Mouse (Mus musculus): Measurements from ENCODE around the gene Eno2. TPM values are rescaled to one million over a fixed set of nuclear protein-coding genes. Genes with fewer than 3 reads are reported as not detected.

Gene Eno2
- 0.29 and 0.42 TPM in 2 replicates for polyA plus RNA-seq (2012; rRNA removed)

DNA sequence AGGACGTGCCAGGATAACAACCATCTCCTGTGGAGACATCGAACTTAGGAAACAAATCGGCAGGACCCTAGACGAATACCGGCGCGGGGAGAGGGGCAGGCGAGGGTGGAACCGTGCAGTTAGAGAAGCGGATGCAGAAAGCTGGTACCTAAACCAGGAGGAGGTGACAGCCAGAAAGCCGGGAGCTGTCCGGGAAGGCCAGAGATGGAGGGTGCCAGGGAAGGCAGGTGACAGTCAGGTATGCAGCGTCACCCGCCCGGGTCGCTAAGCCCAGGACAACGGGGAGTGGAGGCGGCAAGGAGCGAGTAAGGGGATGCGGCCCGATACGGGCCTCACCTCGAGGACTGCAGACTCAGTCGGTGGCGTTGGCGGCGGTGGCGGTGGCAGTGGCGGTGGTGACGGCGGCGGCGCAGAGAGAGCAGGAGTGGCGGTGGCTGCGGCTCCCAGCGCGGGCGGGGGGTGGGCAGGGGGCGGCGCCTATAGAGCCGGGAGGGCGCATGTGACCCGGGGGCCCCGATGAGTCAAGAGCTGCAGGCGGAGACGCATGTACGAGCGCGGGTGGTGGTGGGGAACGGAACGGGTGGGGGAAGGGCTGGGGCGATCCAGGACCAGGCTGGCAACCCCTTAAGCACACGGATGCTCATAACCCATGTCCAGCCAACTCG lies at the start of gene Eno2:
Gene Eno2 (minus strand): TSS at position 573 of the 665 bp plus-strand sequence.

DNA sequence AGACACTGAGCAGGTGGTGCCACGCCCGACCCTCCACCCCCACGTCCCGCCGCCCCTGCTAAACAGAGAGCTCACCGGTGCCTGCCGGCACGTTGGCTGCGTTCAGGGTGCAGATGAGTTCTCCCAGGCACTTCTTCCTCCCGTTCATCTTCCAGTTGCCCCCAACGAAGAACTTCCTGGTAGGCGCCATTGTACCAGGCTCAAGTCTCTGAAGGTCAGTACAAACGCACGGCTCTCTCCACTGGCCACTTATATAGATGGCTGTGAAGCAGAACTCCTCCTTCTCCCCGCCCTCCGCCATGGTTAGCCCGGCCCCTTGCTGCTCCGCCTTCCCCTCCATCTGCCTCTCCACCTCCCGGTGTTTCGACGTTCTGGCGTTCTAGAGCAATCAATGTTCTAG lies 44.5 kb upstream of the Eno2 start, which contains the start of gene Tpi1:
Gene Tpi1 (minus strand): TSS at position 364 of the 400 bp plus-strand sequence.

DNA sequence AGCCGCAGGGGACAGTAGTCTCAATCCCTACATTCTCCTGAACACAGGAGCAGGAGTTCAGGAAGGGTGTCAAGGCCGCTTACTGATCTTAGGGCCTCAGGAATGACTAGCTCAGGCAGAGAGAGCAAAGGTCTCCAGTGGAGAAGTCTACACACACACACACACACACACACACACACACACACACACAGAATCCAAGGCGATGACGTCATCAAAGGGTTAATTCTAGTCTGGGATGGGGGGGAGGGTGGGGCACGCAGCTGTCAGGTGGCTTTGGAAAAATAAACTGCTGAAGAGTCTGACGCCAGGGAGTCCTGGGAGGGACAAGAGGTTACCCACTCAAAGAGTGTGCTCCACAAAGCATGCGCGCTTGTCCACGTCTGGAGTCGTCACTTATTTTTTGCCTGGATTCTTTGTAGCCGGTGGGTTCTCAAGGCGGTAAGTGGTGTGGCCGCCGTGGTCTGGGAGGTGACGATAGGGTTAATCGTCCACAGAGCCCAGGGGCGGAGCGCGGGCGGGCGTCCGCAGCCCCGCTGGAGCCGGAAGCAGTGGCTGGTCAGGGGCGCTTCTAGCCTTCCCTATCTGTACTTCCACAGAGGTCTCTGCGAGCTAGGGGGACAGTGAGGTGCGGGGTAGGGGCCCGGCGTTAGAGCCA lies 39.0 kb upstream of the Eno2 start, which contains the start of gene Spsb2:
Gene Spsb2 (plus strand): TSS at position 304 of the 655 bp plus-strand sequence.

GRCm38 (mm10) chr6:124779222-124779983 lies 9.9 kb upstream of the Eno2 start, which contains the start of gene Lrrc23:
TSS of gene Lrrc23 (minus strand) at chr6:124779727.

DNA sequence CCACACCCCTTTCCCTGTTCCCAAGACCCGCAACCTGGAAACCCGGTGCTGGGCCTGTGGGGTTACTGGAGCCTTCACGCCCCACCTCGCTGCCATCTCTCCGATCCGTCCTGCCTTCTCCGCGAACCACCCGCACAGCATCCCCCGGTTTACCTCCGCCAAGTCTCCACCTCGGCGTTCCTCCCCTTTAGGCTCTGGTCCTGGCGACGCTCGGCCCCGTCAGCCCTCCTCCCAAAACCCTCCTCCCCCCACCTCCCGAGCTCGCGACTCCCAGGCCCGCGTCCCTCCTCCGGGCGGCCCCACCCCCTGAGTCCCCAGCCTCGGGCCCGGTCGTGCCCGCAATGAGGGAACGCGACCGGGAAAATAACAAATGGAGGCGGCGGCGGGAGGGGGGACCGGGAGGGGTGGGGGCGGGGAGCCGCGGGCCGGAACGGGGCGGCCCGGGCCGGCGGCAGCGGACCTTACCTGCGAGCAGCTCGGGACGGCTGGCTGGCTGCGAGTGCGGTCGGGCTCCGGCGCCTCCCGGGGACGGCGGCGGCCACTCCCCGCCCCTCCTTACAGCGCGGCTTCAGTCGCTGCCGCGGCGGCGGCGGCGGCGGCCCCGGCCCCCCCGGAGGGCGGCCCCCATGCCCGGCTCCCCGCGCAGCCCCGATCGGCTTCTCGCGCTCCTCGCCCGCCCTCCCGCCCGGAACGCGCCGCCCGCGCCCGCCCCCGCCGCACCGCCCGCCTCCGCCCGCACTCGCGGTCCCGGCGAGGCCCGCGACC lies 13.5 kb downstream of the Eno2 start, which contains the start of the genes Gm45234 and Atn1:
Gene Gm45234 (minus strand): TSS at position 191 of the 765 bp plus-strand sequence.
Gene Atn1 (minus strand): TSS at position 694 of the 765 bp plus-strand sequence.

DNA sequence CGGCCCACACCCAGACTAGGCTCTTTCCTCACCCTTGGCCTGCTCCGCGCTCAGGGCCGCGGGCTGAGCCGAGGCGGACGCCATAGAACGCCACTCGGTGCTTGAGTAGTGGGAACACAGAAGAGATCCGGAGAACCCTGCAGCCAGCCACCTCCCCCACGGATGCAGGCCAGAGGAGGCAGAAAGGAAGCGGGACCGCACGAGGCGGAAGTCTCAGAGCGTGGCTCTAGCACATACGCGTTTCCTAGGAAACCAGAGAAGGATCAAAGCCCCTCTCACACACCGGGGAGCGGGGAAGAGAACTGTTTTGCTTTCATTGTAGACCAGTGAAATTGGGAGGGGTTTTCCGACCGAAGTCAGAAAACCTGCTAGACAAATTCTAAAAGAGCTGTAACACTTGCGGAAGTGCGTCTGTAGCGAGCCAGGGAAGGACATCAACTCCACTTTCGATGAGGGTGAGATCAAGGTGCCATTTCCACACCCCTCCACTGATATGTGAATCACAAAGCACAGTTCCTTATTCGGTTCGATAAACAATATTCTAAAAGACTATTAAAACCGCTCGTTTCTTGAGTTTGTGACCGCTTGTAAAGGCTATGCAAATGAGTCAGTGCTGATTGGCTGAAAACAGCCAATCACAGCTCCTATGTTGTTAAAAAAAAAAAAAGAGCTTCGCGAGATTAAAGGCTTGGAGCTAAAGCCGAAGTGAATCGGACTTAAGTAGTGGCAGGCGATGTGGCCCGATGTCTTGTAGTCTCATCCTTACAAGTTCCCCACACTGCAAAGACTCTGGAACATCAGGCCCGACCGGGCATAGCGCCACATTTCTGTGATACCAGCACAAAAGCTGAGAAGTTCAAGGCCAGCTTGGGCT lies 28.3 kb downstream of the Eno2 start, which contains the start of gene Grcc10:
Gene Grcc10 (minus strand): TSS at position 487 of the 874 bp plus-strand sequence.

GRCm38 (mm10) chr6:124738511-124739023 lies 30.9 kb downstream of the Eno2 start, which contains the start of gene Ptpn6:
TSS of gene Ptpn6 (minus strand) at chr6:124738714.

GRCm38 (mm10) chr6:124711824-124712782 lies 57.4 kb downstream of the Eno2 start, which contains the start of the genes Emg1 and Phb2:
TSS of gene Emg1 (minus strand) at chr6:124712178.
TSS of gene Phb2 (plus strand) at chr6:124712336.

Other genes with a start within 250 kb of the Eno2 start
- 152 and 156 TPM in 2 replicates for gene C1s1, start 227.3 kb downstream of the Eno2 start, polyA plus RNA-seq (2012; rRNA removed)
- gene C1rb, start 199.4 kb downstream of the Eno2 start, polyA plus RNA-seq (2012; rRNA removed), result not detected in 2 replicates
- gene C1s2, start 133.6 kb downstream of the Eno2 start, polyA plus RNA-seq (2012; rRNA removed), result 0.01 TPM in 1 of 2 replicates, not detected in the other
- gene Lpcat3, start 106.6 kb downstream of the Eno2 start, polyA plus RNA-seq (2012; rRNA removed), result 144 and 183 TPM in 2 replicates
- 72.1 and 82.3 TPM in 2 replicates for gene Emg1, start 57.5 kb downstream of the Eno2 start, polyA plus RNA-seq (2012; rRNA removed)
- gene Phb2, start 57.3 kb downstream of the Eno2 start, polyA plus RNA-seq (2012; rRNA removed), result 119 and 130 TPM in 2 replicates
- gene Ptpn6, start 31.0 kb downstream of the Eno2 start, polyA plus RNA-seq (2012; rRNA removed), result 33.5 and 37.1 TPM in 2 replicates
- gene Grcc10, start 28.3 kb downstream of the Eno2 start, polyA plus RNA-seq (2012; rRNA removed), result 75.8 and 79.2 TPM in 2 replicates
- gene Gm45234, start 13.7 kb downstream of the Eno2 start, polyA plus RNA-seq (2012; rRNA removed), result not detected in 2 replicates
- 2.4 and 3.4 TPM in 2 replicates for gene Atn1, start 13.1 kb downstream of the Eno2 start, polyA plus RNA-seq (2012; rRNA removed)
- 0.05 and 0.06 TPM in 2 replicates for gene Lrrc23, start 10.1 kb upstream of the Eno2 start, polyA plus RNA-seq (2012; rRNA removed)
- 6.0 and 6.8 TPM in 2 replicates for gene Spsb2, start 39.0 kb upstream of the Eno2 start, polyA plus RNA-seq (2012; rRNA removed)
- gene Tpi1, start 44.6 kb upstream of the Eno2 start, polyA plus RNA-seq (2012; rRNA removed), result 397 and 428 TPM in 2 replicates
- gene Usp5, start 59.8 kb upstream of the Eno2 start, polyA plus RNA-seq (2012; rRNA removed), result 23.8 and 25.3 TPM in 2 replicates
- 76.5 and 80.3 TPM in 2 replicates for gene Cdca3, start 59.9 kb upstream of the Eno2 start, polyA plus RNA-seq (2012; rRNA removed)
- gene Gnb3, start 70.6 kb upstream of the Eno2 start, polyA plus RNA-seq (2012; rRNA removed), result 0.02 and 0.03 TPM in 2 replicates
- 3.8 and 3.9 TPM in 2 replicates for gene P3h3, start 88.1 kb upstream of the Eno2 start, polyA plus RNA-seq (2012; rRNA removed)
- gene Gpr162, start 94.3 kb upstream of the Eno2 start, polyA plus RNA-seq (2012; rRNA removed), result 0.04 and 0.06 TPM in 2 replicates
- gene Cd4, start 118.5 kb upstream of the Eno2 start, polyA plus RNA-seq (2012; rRNA removed), result 0.17 and 0.19 TPM in 2 replicates
- gene Lag3, start 142.0 kb upstream of the Eno2 start, polyA plus RNA-seq (2012; rRNA removed), result 0.14 and 0.20 TPM in 2 replicates
- gene Ptms, start 150.4 kb upstream of the Eno2 start, polyA plus RNA-seq (2012; rRNA removed), result 162 TPM in 2 replicates
- gene Mlf2, start 161.7 kb upstream of the Eno2 start, polyA plus RNA-seq (2012; rRNA removed), result 101 and 113 TPM in 2 replicates
- 58.9 and 63.0 TPM in 2 replicates for gene Cops7a, start 195.9 kb upstream of the Eno2 start, polyA plus RNA-seq (2012; rRNA removed)
- 0.04 and 0.06 TPM in 2 replicates for gene Pianp, start 227.0 kb upstream of the Eno2 start, polyA plus RNA-seq (2012; rRNA removed)
- 18.4 and 20.2 TPM in 2 replicates for gene Zfp384, start 239.5 kb upstream of the Eno2 start, polyA plus RNA-seq (2012; rRNA removed)